Mouse (Mus musculus): ENCODE results near the gene Tmem37. TPM values are rescaled to one million over a fixed set of nuclear protein-coding genes. Genes with fewer than 3 reads are reported as not detected.
"Not testable (repeated sequence)": the region's sequence is repeated elsewhere in the genome, so short reads cannot be mapped to it uniquely, and the experiment has no call there.

Gene Tmem37
- polyA plus RNA-seq, 1 experiment, result 80.0 TPM

DNA sequence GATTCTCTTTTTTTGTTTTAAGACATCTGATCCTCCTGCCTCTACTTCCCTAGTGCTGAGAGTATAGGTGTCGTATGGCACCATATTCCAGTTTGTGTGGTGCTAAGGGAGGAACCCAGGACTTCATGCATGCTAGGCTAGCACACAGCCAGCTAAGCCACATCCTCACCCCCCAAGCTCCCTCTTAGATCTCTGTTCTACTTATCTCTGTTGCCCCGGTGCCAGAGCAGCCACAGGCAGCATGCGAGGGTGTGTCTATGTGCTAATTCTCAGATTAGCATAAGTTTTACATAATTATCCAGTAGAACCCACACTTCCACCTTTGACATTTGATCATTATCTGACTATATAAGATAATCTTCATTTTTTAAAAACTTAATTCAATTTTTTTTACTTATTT lies 21.0 kb upstream of the Tmem37 start:
- no peak for TF ChIP-seq POLR2A (IDR thresholded peaks at IDR 0.05; ENCODE audit: borderline replicate concordance, extremely low read depth, low read depth, low read length)
- TF ChIP-seq CTCF (IDR thresholded peaks at IDR 0.05; ENCODE audit: insufficient read depth, low read length), result no peak
- Histone ChIP-seq H3K4me1 (ENCODE audit: control insufficient read depth, insufficient read depth, low read length) (no peaks in the 10 kb centered on the region), H3K4me3 (replicated peaks; ENCODE audit: extremely low read depth, low read depth, low read length) (no peak overlapping the region)
- 58% methylated on average over 3 of the region's 3 CpGs for WGBS
- DNase-seq, result no peak

DNA sequence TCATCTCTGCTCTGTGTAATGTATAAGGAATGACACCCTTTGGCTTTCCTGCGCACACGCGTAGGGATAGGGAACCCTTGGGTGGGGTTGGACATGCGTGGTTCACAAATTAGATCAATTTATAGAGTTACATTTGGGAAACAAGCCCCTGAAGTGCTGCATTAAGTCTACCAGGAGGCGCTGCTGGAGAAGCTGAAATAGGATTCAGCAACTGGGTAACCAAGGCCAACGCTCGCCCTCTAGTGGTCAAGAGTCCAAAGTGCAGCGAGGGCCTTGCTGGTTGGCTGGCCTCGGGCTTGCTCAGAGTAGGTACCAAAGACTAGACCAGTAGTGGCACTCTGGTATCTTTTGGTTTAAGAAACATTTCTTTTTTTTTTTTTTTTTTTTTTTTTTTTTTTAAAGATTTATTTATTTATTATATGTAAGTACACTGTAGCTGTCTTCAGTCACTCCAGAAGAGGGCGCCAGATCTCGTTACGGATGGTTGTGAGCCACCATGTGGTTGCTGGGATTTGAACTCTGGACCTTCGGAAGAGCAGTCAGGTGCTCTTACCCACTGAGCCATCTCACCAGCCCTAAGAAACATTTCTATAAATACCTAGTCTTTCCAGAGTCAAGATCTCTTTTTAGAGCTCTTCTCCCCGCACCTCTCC lies 19.7 kb upstream of the Tmem37 start:
- H3K4me3 ChIP-seq (replicated peaks; ENCODE audit: extremely low read depth, low read depth, low read length); H3K4me1 ChIP-seq (ENCODE audit: control insufficient read depth, insufficient read depth, low read length): not testable (repeated sequence)
- 48% methylated on average over 11 of the region's 14 CpGs for WGBS
- peak; percentile 89 for DNase-seq
- TF ChIP-seq CTCF (IDR thresholded peaks at IDR 0.05; ENCODE audit: insufficient read depth, low read length), result peak; percentile 98

DNA sequence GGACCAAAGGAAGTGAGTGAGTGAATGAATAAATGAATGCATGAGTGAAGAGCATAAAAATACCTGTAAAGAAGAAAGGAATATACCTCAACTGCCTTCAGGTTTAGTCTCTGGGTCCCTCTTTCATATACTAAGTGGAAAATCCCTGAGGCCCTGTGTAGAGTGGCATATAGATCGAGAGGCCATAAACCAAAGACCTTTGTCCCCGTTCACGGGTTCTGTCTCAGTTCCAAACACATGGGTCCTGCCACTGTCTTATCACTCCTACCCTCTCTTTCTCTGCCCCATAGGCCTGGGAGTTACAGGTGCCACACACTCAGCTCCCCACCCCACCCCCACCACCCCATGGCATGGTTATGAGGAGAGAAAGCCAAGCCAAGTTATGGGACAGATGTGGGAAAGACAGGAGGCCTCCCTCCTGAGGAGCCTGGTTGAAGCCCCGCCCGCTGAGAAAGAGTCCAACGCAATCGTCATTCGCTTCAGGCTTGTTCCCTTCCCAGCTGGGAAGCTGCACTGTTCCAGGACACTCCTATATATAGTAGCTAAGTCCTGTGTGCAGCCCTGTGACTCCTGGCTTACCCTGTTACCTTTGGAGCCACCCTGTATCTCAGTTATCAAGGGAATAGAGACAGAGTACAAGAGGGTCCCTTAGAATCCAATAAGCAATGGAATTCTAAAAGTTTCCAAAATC lies 17.2 kb upstream of the Tmem37 start:
- TF ChIP-seq POLR2A (IDR thresholded peaks at IDR 0.05; ENCODE audit: borderline replicate concordance, extremely low read depth, low read depth, low read length) (no peak), CTCF (IDR thresholded peaks at IDR 0.05; ENCODE audit: insufficient read depth, low read length) (no peak)
- WGBS, result 84% methylated on average over 8 of the region's 8 CpGs
- Histone ChIP-seq H3K4me3 (replicated peaks; ENCODE audit: extremely low read depth, low read depth, low read length) (no peak overlapping the region), H3K4me1 (ENCODE audit: control insufficient read depth, insufficient read depth, low read length) (no peaks in the 10 kb centered on the region)
- no peak for DNase-seq

DNA sequence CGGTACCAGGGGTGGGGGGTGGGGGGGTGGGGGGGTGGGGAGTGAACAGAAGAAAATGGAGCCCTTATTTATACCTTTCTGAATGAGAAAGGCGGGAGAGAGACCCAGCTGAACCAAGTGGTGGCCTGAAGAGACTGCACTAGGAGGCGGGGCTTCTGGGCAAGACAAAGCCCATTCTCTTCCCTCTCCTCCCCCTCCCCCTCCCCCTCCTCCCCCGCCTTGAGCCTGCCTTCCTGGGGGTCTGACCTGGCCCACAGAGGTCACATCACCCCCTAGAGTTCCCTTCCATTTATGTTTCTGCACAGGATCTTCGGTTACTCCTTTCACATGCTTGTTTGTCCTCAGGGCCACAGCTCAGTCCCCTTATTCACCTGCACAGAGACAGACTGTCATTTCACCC lies 15.3 kb upstream of the Tmem37 start:
- 51% methylated on average over 4 of the region's 5 CpGs for WGBS
- no peak overlapping the region for H3K4me3 ChIP-seq (replicated peaks; ENCODE audit: extremely low read depth, low read depth, low read length)
- TF ChIP-seq CTCF (IDR thresholded peaks at IDR 0.05; ENCODE audit: insufficient read depth, low read length) (no peak), POLR2A (IDR thresholded peaks at IDR 0.05; ENCODE audit: borderline replicate concordance, extremely low read depth, low read depth, low read length) (no peak)
- DNase-seq, result no peak
- H3K4me1 ChIP-seq (ENCODE audit: control insufficient read depth, insufficient read depth, low read length), result no peaks in the 10 kb centered on the region

DNA sequence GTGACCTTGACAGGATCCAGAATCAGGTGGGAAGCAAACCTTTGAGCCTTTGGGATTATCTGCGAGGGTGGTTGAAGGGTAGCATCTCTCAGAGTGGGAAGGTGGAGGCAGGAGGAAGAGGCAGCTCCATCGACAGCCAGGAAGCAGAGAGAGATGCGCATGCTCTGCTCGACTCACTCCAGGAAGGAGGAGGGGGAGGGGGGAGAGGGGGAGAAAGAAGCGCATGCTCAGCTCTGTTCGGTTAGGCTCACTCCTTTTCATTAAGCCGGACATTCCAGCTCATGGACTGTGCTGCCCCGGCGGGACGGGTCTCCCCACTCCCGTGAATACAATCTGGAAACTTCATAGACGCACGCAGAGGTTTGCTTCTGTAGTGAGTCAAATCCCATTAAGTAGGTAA lies 12.8 kb upstream of the Tmem37 start:
- H3K4me3 ChIP-seq (replicated peaks; ENCODE audit: extremely low read depth, low read depth, low read length), result no peak overlapping the region
- no peak for DNase-seq
- TF ChIP-seq POLR2A (IDR thresholded peaks at IDR 0.05; ENCODE audit: borderline replicate concordance, extremely low read depth, low read depth, low read length) (no peak), CTCF (IDR thresholded peaks at IDR 0.05; ENCODE audit: insufficient read depth, low read length) (no peak)
- H3K4me1 ChIP-seq (ENCODE audit: control insufficient read depth, insufficient read depth, low read length), result no peaks in the 10 kb centered on the region
- 63% methylated on average over 13 of the region's 13 CpGs for WGBS

DNA sequence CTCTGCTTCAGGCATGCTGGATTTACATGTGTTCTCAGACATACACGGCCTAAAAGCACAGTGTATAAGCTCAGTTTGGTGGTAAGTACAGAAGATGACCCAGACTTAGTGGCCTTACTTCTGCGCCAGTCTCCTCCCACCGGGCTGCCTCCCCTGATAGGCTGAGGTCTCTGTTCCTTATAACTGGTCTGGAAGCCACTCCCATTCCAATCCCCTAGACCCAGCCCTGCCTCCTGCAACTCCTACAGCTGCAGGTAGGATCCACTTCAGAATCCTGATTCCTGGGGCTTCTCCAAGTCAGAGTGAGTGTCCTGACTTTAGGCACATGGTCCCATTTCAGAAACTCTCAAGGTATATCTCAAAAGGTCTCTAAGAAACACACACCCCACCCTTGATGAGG lies 11.8 kb upstream of the Tmem37 start:
- WGBS, result 76% methylated on average over 3 of the region's 3 CpGs
- H3K4me1 ChIP-seq (ENCODE audit: control insufficient read depth, insufficient read depth, low read length), result no peaks in the 10 kb centered on the region
- no peak overlapping the region for H3K4me3 ChIP-seq (replicated peaks; ENCODE audit: extremely low read depth, low read depth, low read length)
- TF ChIP-seq CTCF (IDR thresholded peaks at IDR 0.05; ENCODE audit: insufficient read depth, low read length) (no peak), POLR2A (IDR thresholded peaks at IDR 0.05; ENCODE audit: borderline replicate concordance, extremely low read depth, low read depth, low read length) (no peak)
- no peak for DNase-seq

DNA sequence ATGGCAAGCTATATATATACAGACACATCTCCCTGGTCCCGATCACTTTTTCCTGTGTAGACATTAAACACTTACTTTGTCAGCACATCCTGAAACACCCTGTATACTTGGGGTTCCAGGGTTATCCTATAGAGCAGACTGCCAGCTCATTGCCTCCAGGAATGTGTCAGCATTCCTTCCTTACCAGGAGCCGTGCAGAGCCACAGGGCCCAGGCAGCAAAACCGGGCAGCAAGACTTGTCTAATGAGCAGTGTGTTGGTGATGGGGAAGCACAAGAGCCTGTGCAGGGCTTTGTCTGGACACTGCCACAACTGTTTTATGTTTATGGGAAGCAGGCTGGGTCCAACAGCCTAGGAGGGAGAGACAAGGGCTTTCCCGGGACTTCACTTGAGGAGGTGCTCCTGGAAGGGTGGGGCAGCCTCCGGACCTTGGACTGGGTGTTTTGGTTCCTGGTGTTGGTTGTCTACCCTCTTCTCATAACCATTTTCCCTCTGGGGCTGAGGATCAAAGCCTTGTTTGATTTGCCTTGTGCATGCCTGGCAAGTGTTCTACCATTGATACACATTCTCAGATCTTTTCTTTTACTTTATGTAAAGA lies 10.1 kb upstream of the Tmem37 start:
- no peak for DNase-seq
- TF ChIP-seq CTCF (IDR thresholded peaks at IDR 0.05; ENCODE audit: insufficient read depth, low read length), result no peak
- no peak for TF ChIP-seq POLR2A (IDR thresholded peaks at IDR 0.05; ENCODE audit: borderline replicate concordance, extremely low read depth, low read depth, low read length)
- Histone ChIP-seq H3K4me3 (replicated peaks; ENCODE audit: extremely low read depth, low read depth, low read length) (no peak overlapping the region), H3K4me1 (ENCODE audit: control insufficient read depth, insufficient read depth, low read length) (no peaks in the 10 kb centered on the region)
- 29% methylated on average over 5 of the region's 5 CpGs for WGBS

DNA sequence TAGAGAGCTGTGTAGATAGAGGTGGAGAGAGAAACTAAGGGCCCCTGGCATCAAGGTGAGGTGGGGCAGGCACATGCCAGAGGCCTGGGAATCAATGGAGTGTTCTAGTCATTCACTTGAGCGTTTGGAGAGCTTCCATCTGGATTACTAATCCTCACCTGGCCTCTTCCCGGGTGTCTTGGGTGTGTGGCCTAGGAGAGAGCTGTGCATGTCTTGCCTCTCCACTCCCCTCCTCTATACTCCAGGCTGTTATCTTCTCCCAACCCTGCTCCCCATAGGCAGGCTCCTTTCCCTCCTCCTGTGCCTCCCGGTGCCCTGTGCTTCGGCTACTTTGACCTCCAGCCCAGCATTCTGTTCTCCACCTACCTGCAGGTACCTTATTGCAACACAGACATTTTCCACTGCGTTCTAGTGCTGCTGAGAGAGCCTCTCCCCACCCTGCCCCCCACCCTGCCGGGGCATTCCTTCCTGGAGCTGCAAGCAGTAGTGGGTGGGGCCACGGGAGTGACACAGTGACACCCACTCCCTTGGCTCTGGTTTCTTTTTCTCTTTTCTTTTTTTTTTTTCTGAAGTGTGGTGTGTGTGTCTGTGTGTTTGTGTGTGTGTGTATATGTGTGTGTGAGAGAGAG lies 9.2 kb upstream of the Tmem37 start:
- WGBS, result 21% methylated on average over 7 of the region's 7 CpGs
- DNase-seq, result peak; percentile 58
- TF ChIP-seq POLR2A (IDR thresholded peaks at IDR 0.05; ENCODE audit: borderline replicate concordance, extremely low read depth, low read depth, low read length) (no peak), CTCF (IDR thresholded peaks at IDR 0.05; ENCODE audit: insufficient read depth, low read length) (no peak)
- H3K4me3 ChIP-seq (replicated peaks; ENCODE audit: extremely low read depth, low read depth, low read length), result no peak overlapping the region
- no peaks in the 10 kb centered on the region for H3K4me1 ChIP-seq (ENCODE audit: control insufficient read depth, insufficient read depth, low read length)

DNA sequence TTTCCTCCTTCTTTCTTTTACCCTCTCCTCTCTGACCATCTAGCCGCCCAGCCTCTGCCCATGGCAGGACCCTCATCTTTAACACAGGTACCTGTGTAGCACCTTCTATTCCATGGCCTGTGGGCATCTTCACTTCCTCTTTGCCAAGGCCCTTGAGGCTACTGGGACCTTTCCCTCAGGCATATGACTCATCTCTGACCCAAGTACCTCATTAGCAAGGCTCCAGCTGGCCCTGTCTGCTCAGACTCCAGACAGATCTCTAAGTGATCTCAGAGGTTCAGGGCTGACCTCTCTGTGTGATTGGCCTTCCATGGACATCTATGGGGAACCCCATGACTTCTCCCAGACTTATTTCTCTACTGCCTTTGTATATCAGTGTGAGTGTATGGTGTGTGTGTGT lies 6.8 kb upstream of the Tmem37 start:
- DNase-seq, result no peak
- Histone ChIP-seq H3K4me3 (replicated peaks; ENCODE audit: extremely low read depth, low read depth, low read length) (no peak overlapping the region), H3K4me1 (ENCODE audit: control insufficient read depth, insufficient read depth, low read length) (0 out of 2 replicates have a peak, but pooled peaks cover under 1% of the 10 kb centered on the region)
- WGBS, result 93% methylated on average over 1 of the region's 1 CpGs
- TF ChIP-seq POLR2A (IDR thresholded peaks at IDR 0.05; ENCODE audit: borderline replicate concordance, extremely low read depth, low read depth, low read length) (no peak), CTCF (IDR thresholded peaks at IDR 0.05; ENCODE audit: insufficient read depth, low read length) (no peak)
